Mouse (Mus musculus) G1E (cell line): ENCODE data around the gene Dkk2.

Source experiments
- CTCF ChIP-seq: IDR thresholded peaks from 2 replicates; pipeline ENCODE4 v1.5.1; 2012; ENCODE audit warnings: low read depth, low read length, inconsistent platforms, mixed read lengths
- GATA1 ChIP-seq: IDR thresholded peaks from 2 replicates; pipeline ENCODE4 v1.6.1; 2012; ENCODE audit warnings: borderline replicate concordance, low read length, inconsistent platforms, mixed read lengths
- POLR2AphosphoS5 ChIP-seq: IDR thresholded peaks from 2 replicates; pipeline ENCODE4 v1.6.1; 2012; ENCODE audit warnings: low read depth, low read length, inconsistent platforms; ENCODE audit not compliant: insufficient replicate concordance
- TAL1 ChIP-seq: conservative IDR thresholded peaks from 2 replicates; pipeline ENCODE4 v1.6.1; 2012; ENCODE audit warnings: low read depth, low read length, inconsistent platforms, mixed read lengths

DNA sequence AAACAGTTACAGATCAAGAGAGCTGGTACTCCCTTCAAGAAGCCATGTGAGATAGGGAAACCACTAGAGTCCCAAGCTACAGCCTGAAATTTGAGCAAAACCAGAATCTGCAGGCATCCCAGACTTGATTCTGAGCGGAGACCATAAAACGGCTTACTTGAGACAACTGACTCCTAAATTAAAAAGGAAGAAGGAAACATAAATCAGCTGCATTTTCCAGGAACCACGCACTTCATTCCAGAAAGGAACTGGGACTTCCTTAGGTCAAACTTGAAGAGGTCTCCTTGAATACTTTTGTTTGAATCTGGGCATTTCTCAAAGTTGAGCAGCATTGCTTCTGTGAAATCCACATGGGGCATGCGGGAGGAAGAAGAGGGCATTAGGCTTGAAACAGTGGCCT is 55.9 kb downstream of the Dkk2 start:
- no peak for TF ChIP-seq CTCF
- no peak for TF ChIP-seq GATA1
- no peak for TF ChIP-seq TAL1
- no peak for TF ChIP-seq POLR2AphosphoS5
